Mouse (Mus musculus): ENCODE measurements at regions not wholly inside any gene's neighbourhood (a gene's known extent, or its start where the extent isn't known, plus 50 kb on each side); places are given as distances from the start of the nearest gene placed in this dataset.

GRCm38 (mm10) chr5:12639549-12639948, 256.4 kb downstream of the Sema3d start:
- no peak for ATAC-seq (ENCODE audit: insufficient read depth, low FRiP score)
- no peaks in the 10 kb centered on the region for H3K36me3 ChIP-seq (ENCODE audit: control insufficient read depth, insufficient read depth, low read length)
- no peak overlapping the region for H3K27ac ChIP-seq (ENCODE audit: low read length)

GRCm38 (mm10) chr5:12646269-12646668, 263.1 kb downstream of the Sema3d start:
- no peak overlapping the region for H3K9ac ChIP-seq (ENCODE audit: low read length)
- no peak overlapping the region for H3K4me2 ChIP-seq (ENCODE audit: low read depth, low read length)
- no peak for ATAC-seq (ENCODE audit: insufficient read depth, low FRiP score)
- no peaks in the 10 kb centered on the region for H3K27me3 ChIP-seq (ENCODE audit: control insufficient read depth, insufficient read depth, low read length)
- no peaks in the 10 kb centered on the region for H3K36me3 ChIP-seq (ENCODE audit: control insufficient read depth, insufficient read depth, low read length)
- WGBS = 81% methylated on average over 2 of the region's 2 CpGs
- H3K4me3 ChIP-seq (replicated peaks; ENCODE audit: low read length) = no peak overlapping the region
- no peak overlapping the region for H3K27ac ChIP-seq (ENCODE audit: low read length)
- no peaks in the 10 kb centered on the region for H3K9me3 ChIP-seq (replicated peaks; ENCODE audit: control insufficient read depth, low read length)
- H3K4me1 ChIP-seq (ENCODE audit: control insufficient read depth, insufficient read depth, low read length) = no peaks in the 10 kb centered on the region

More at GRCm38 (mm10) chr5:12639549-12639948, 256.4 kb downstream of the Sema3d start:
- Histone ChIP-seq H3K4me2 (ENCODE audit: low read depth, low read length) (no peak overlapping the region), H3K9ac (ENCODE audit: low read length) (no peak overlapping the region), H3K4me1 (ENCODE audit: control insufficient read depth, insufficient read depth, low read length) (no peaks in the 10 kb centered on the region), H3K27me3 (ENCODE audit: control insufficient read depth, insufficient read depth, low read length) (no peaks in the 10 kb centered on the region), H3K9me3 (replicated peaks; ENCODE audit: control insufficient read depth, low read length) (no peaks in the 10 kb centered on the region), H3K4me3 (replicated peaks; ENCODE audit: low read length) (no peak overlapping the region)

GRCm38 (mm10) chr5:12673666-12674065, 290.5 kb downstream of the Sema3d start:
- Histone ChIP-seq H3K27me3 (ENCODE audit: control insufficient read depth, insufficient read depth, low read length) (no peaks in the 10 kb centered on the region), H3K9me3 (replicated peaks; ENCODE audit: control insufficient read depth, low read length) (no peaks in the 10 kb centered on the region), H3K36me3 (ENCODE audit: control insufficient read depth, insufficient read depth, low read length) (no peaks in the 10 kb centered on the region), H3K27ac (ENCODE audit: low read length) (no peak overlapping the region), H3K4me2 (ENCODE audit: low read depth, low read length) (no peak overlapping the region), H3K4me3 (replicated peaks; ENCODE audit: low read length) (no peak overlapping the region), H3K9ac (ENCODE audit: low read length) (no peak overlapping the region), H3K4me1 (ENCODE audit: control insufficient read depth, insufficient read depth, low read length) (no peaks in the 10 kb centered on the region)
- 82% methylated on average over 2 of the region's 2 CpGs for WGBS
- no peak for ATAC-seq (ENCODE audit: insufficient read depth, low FRiP score)

GRCm38 (mm10) chr5:12674134-12674533, 290.9 kb downstream of the Sema3d start:
- no peak overlapping the region for H3K27ac ChIP-seq (ENCODE audit: low read length)
- WGBS = 91% methylated on average over 4 of the region's 4 CpGs
- H3K9me3 ChIP-seq (replicated peaks; ENCODE audit: control insufficient read depth, low read length) = no peaks in the 10 kb centered on the region
- H3K4me1 ChIP-seq (ENCODE audit: control insufficient read depth, insufficient read depth, low read length) = no peaks in the 10 kb centered on the region
- no peak overlapping the region for H3K9ac ChIP-seq (ENCODE audit: low read length)
- H3K27me3 ChIP-seq (ENCODE audit: control insufficient read depth, insufficient read depth, low read length) = no peaks in the 10 kb centered on the region
- H3K4me2 ChIP-seq (ENCODE audit: low read depth, low read length) = no peak overlapping the region
- no peak overlapping the region for H3K4me3 ChIP-seq (replicated peaks; ENCODE audit: low read length)
- ATAC-seq (ENCODE audit: insufficient read depth, low FRiP score) = no peak
- no peaks in the 10 kb centered on the region for H3K36me3 ChIP-seq (ENCODE audit: control insufficient read depth, insufficient read depth, low read length)

GRCm38 (mm10) chr5:12676712-12677111, 293.5 kb downstream of the Sema3d start:
- WGBS = 49% methylated on average over 3 of the region's 3 CpGs
- ATAC-seq (ENCODE audit: insufficient read depth, low FRiP score) = no peak

GRCm38 (mm10) chr5:12714894-12715293, 331.7 kb downstream of the Sema3d start:
- Histone ChIP-seq H3K9ac (ENCODE audit: low read length) (no peak overlapping the region), H3K36me3 (ENCODE audit: control insufficient read depth, insufficient read depth, low read length) (no peaks in the 10 kb centered on the region), H3K4me2 (ENCODE audit: low read depth, low read length) (no peak overlapping the region), H3K4me1 (ENCODE audit: control insufficient read depth, insufficient read depth, low read length) (no peaks in the 10 kb centered on the region), H3K4me3 (replicated peaks; ENCODE audit: low read length) (no peak overlapping the region), H3K9me3 (replicated peaks; ENCODE audit: control insufficient read depth, low read length) (peaks cover 8% of the 10 kb centered on the region), H3K27ac (ENCODE audit: low read length) (no peak overlapping the region), H3K27me3 (ENCODE audit: control insufficient read depth, insufficient read depth, low read length) (no peaks in the 10 kb centered on the region)
- 79% methylated on average over 3 of the region's 3 CpGs for WGBS
- ATAC-seq (ENCODE audit: insufficient read depth, low FRiP score) = no peak

More at GRCm38 (mm10) chr5:12676712-12677111, 293.5 kb downstream of the Sema3d start:
- H3K9ac ChIP-seq (ENCODE audit: low read length) = no peak overlapping the region
- H3K36me3 ChIP-seq (ENCODE audit: control insufficient read depth, insufficient read depth, low read length) = no peaks in the 10 kb centered on the region
- H3K27me3 ChIP-seq (ENCODE audit: control insufficient read depth, insufficient read depth, low read length) = no peaks in the 10 kb centered on the region
- H3K9me3 ChIP-seq (replicated peaks; ENCODE audit: control insufficient read depth, low read length) = no peaks in the 10 kb centered on the region
- no peak overlapping the region for H3K4me3 ChIP-seq (replicated peaks; ENCODE audit: low read length)
- H3K27ac ChIP-seq (ENCODE audit: low read length) = no peak overlapping the region
- H3K4me2 ChIP-seq (ENCODE audit: low read depth, low read length) = no peak overlapping the region
- H3K4me1 ChIP-seq (ENCODE audit: control insufficient read depth, insufficient read depth, low read length) = no peaks in the 10 kb centered on the region

- Histone ChIP-seq H3K4me2 (ENCODE audit: low read depth, low read length) (no peak overlapping the region), H3K9me3 (replicated peaks; ENCODE audit: control insufficient read depth, low read length) (no peaks in the 10 kb centered on the region), H3K36me3 (ENCODE audit: control insufficient read depth, insufficient read depth, low read length) (no peaks in the 10 kb centered on the region), H3K4me3 (replicated peaks; ENCODE audit: low read length) (no peak overlapping the region), H3K27me3 (ENCODE audit: control insufficient read depth, insufficient read depth, low read length) (no peaks in the 10 kb centered on the region), H3K9ac (ENCODE audit: low read length) (no peak overlapping the region), H3K27ac (ENCODE audit: low read length) (no peak overlapping the region), H3K4me1 (ENCODE audit: control insufficient read depth, insufficient read depth, low read length) (no peaks in the 10 kb centered on the region; the same call in 1 of the 2 replicates)
- 21% methylated on average over 5 of the region's 5 CpGs for WGBS
- no peak for ATAC-seq (ENCODE audit: insufficient read depth, low FRiP score)
Measured at GRCm38 (mm10) chr5:12751514-12751913, 368.3 kb downstream of the Sema3d start.

GRCm38 (mm10) chr5:12759634-12760033, 365.6 kb upstream of the Sema3a start:
- Histone ChIP-seq H3K36me3 (ENCODE audit: control insufficient read depth, insufficient read depth, low read length) (no peaks in the 10 kb centered on the region), H3K9ac (ENCODE audit: low read length) (no peak overlapping the region)

GRCm38 (mm10) chr5:12767383-12767782, 357.8 kb upstream of the Sema3a start:
- Histone ChIP-seq H3K9ac (ENCODE audit: low read length) (no peak overlapping the region), H3K36me3 (ENCODE audit: control insufficient read depth, insufficient read depth, low read length) (no peaks in the 10 kb centered on the region), H3K27me3 (ENCODE audit: control insufficient read depth, insufficient read depth, low read length) (no peaks in the 10 kb centered on the region), H3K9me3 (replicated peaks; ENCODE audit: control insufficient read depth, low read length) (no peaks in the 10 kb centered on the region), H3K4me1 (ENCODE audit: control insufficient read depth, insufficient read depth, low read length) (no peaks in the 10 kb centered on the region), H3K27ac (ENCODE audit: low read length) (peak overlapping the region; percentile 33; the same call in 1 of the 2 replicates), H3K4me3 (replicated peaks; ENCODE audit: low read length) (no peak overlapping the region), H3K4me2 (ENCODE audit: low read depth, low read length) (no peak overlapping the region)
- no peak for ATAC-seq (ENCODE audit: insufficient read depth, low FRiP score)
- WGBS = 60% methylated on average over 1 of the region's 1 CpGs

More at GRCm38 (mm10) chr5:12759634-12760033, 365.6 kb upstream of the Sema3a start:
- H3K27me3 ChIP-seq (ENCODE audit: control insufficient read depth, insufficient read depth, low read length) = no peaks in the 10 kb centered on the region
- H3K4me3 ChIP-seq (replicated peaks; ENCODE audit: low read length) = no peak overlapping the region
- H3K9me3 ChIP-seq (replicated peaks; ENCODE audit: control insufficient read depth, low read length) = no peaks in the 10 kb centered on the region
- no peak overlapping the region for H3K4me2 ChIP-seq (ENCODE audit: low read depth, low read length)
- no peak overlapping the region for H3K27ac ChIP-seq (ENCODE audit: low read length)
- H3K4me1 ChIP-seq (ENCODE audit: control insufficient read depth, insufficient read depth, low read length) = no peaks in the 10 kb centered on the region
- ATAC-seq (ENCODE audit: insufficient read depth, low FRiP score) = no peak

- H3K4me3 ChIP-seq (replicated peaks; ENCODE audit: low read length) = no peak overlapping the region
- H3K4me1 ChIP-seq (ENCODE audit: control insufficient read depth, insufficient read depth, low read length) = no peaks in the 10 kb centered on the region
- H3K9ac ChIP-seq (ENCODE audit: low read length) = no peak overlapping the region
- 77% methylated on average over 3 of the region's 3 CpGs for WGBS
- no peaks in the 10 kb centered on the region; the same call in 1 of the 2 replicates for H3K9me3 ChIP-seq (replicated peaks; ENCODE audit: control insufficient read depth, low read length)
- H3K27ac ChIP-seq (ENCODE audit: low read length) = no peak overlapping the region
- H3K27me3 ChIP-seq (ENCODE audit: control insufficient read depth, insufficient read depth, low read length) = no peaks in the 10 kb centered on the region
- ATAC-seq (ENCODE audit: insufficient read depth, low FRiP score) = no peak
- no peak overlapping the region for H3K4me2 ChIP-seq (ENCODE audit: low read depth, low read length)
- H3K36me3 ChIP-seq (ENCODE audit: control insufficient read depth, insufficient read depth, low read length) = no peaks in the 10 kb centered on the region
Measured at GRCm38 (mm10) chr5:12782681-12783080, 342.5 kb upstream of the Sema3a start.
